ENCODE assay signal across 8 mouse cellular contexts in genomic region chr8:85014431-85014830, GRCm38 (mm10). TPM values are rescaled to one million over a fixed set of nuclear protein-coding genes. Genes with fewer than 3 reads are reported as not detected.
A peak's percentile ranks its signal among the peaks of the same experiment; 100 is the strongest.
DNase-seq lines count a peak whose midpoint lies in the region; ATAC-seq and TF ChIP-seq lines count a peak whose summit lies in the region.

Gene Best2 (minus strand): TSS chr8:85014531.

- WGBS in heart, embryonic 11.5 days (ENCODE audit: insufficient replicate concordance), result 45% methylated on average over 2 of the region's 2 CpGs
- 89% methylated on average over 2 of the region's 2 CpGs for WGBS in thymus, adult 2 months
- WGBS in liver, embryonic 15.5 days (ENCODE audit: insufficient replicate concordance), result 36% methylated on average over 2 of the region's 2 CpGs

- TF ChIP-seq CTCF in thymus, adult 2 months (IDR thresholded peaks at IDR 0.05; ENCODE audit: borderline replicate concordance, control insufficient read depth, extremely low read depth, insufficient read depth, low read length, poor library complexity), result no peak

- H3K9me3 ChIP-seq in heart, embryonic 11.5 days (replicated peaks; ENCODE audit: control insufficient read depth, low read length), result no peaks in the 10 kb centered on the region
- no peaks in the 10 kb centered on the region for H3K9me3 ChIP-seq in liver, embryonic 15.5 days (replicated peaks)

- TF ChIP-seq POLR2A in thymus, adult 2 months (IDR thresholded peaks at IDR 0.05; ENCODE audit: control insufficient read depth, extremely low read depth, insufficient read depth, low read length, poor library complexity), result no peak

- H3K4me3 ChIP-seq in heart, embryonic 11.5 days (ENCODE audit: low read depth, low read length), result peak within 1 kb of the TSS; percentile 30
- peak within 1 kb of the TSS; percentile 35 for H3K4me3 ChIP-seq in thymus, adult 2 months (ENCODE audit: control insufficient read depth, insufficient read depth, low read length)
- peak within 1 kb of the TSS; percentile 11; the same call in 1 of the 2 replicates for H3K4me3 ChIP-seq in liver, embryonic 15.5 days (replicated peaks)

- no peaks in the 10 kb centered on the region for H3K4me1 ChIP-seq in heart, embryonic 11.5 days (ENCODE audit: control insufficient read depth, insufficient read depth, low read length)
- peaks cover 2% of the 10 kb centered on the region for H3K4me1 ChIP-seq in thymus, adult 2 months (replicated peaks; ENCODE audit: control insufficient read depth, insufficient read depth, low read length)
- H3K4me1 ChIP-seq in liver, embryonic 15.5 days (replicated peaks), result peaks cover 6% of the 10 kb centered on the region

- no peak for ATAC-seq in heart, embryonic 11.5 days (replicated peaks; ENCODE audit: insufficient number of reproducible peaks, low FRiP score, low TSS enrichment)
- no peak for ATAC-seq in liver, embryonic 15.5 days (ENCODE audit: insufficient read depth)

- peaks cover 7% of the 10 kb centered on the region for H3K36me3 ChIP-seq in heart, embryonic 11.5 days (ENCODE audit: control insufficient read depth, insufficient read depth, low read length)
- peaks cover 15% of the 10 kb centered on the region for H3K36me3 ChIP-seq in thymus, adult 2 months (ENCODE audit: control insufficient read depth, insufficient read depth, low read length)
- peaks cover 19% of the 10 kb centered on the region for H3K36me3 ChIP-seq in liver, embryonic 15.5 days (replicated peaks)

- H3K27me3 ChIP-seq in heart, embryonic 11.5 days (ENCODE audit: control insufficient read depth, insufficient read depth, low read length), result peaks cover 43% of the 10 kb centered on the region
- H3K27me3 ChIP-seq in thymus, adult 2 months (ENCODE audit: control insufficient read depth, insufficient read depth, low read length), result no peaks in the 10 kb centered on the region; the same call in 1 of the 2 replicates
- H3K27me3 ChIP-seq in liver, embryonic 15.5 days, result peaks cover 56% of the 10 kb centered on the region

- intact Hi-C loops in heart, postnatal 10 days (cut with DNase I), result no loop called here

- H3K27ac ChIP-seq in heart, embryonic 11.5 days (ENCODE audit: low read depth, low read length), result no peak within 1 kb of the TSS
- H3K27ac ChIP-seq in thymus, adult 2 months (ENCODE audit: control insufficient read depth, insufficient read depth, low read length), result no peak within 1 kb of the TSS
- no peak within 1 kb of the TSS for H3K27ac ChIP-seq in liver, embryonic 15.5 days (replicated peaks)

- H3K4me2 ChIP-seq in heart, embryonic 11.5 days, result peak within 1 kb of the TSS; percentile 55
- peak within 1 kb of the TSS; percentile 63 for H3K4me2 ChIP-seq in liver, embryonic 15.5 days

- DNase-seq in heart, postnatal 10 days, result no peak
- DNase-seq in thymus, adult 2 months, result no peak
- no peak for DNase-seq in thymus, postnatal 0 days (ENCODE audit: low spot score)
- DNase-seq in yolk sac, embryonic 10.5 days (ENCODE audit: low spot score), result no peak
- DNase-seq in layer of hippocampus, postnatal 25 days (ENCODE audit: extremely low spot score in 1 of 2, low spot score in 1 of 2), result no peak
- no peak for DNase-seq in embryo, embryonic 10.5 days (ENCODE audit: low spot score)

- no peak within 1 kb of the TSS for H3K9ac ChIP-seq in heart, embryonic 11.5 days (ENCODE audit: low read depth, low read length)
- no peak within 1 kb of the TSS for H3K9ac ChIP-seq in liver, embryonic 15.5 days

RNA-seq across cellular contexts. Expression of gene Best2, which starts in this region (rescaled TPM):
- polyA plus RNA-seq in heart, embryonic 11.5 days (2014; fragmentation: Nextera tagmentation; extraction: Ambion mirVana), result not detected in 2 replicates
- not detected for total RNA-seq in heart, postnatal 10 days (2021)
- 0.66 and 0.67 TPM in 2 replicates for polyA plus RNA-seq in thymus, adult 2 months (2012; rRNA removed)
- polyA plus RNA-seq in thymus, postnatal 0 days (2015; fragmentation: Nextera tagmentation; extraction: Ambion mirVana), result 0.12 TPM in 1 of 2 replicates, not detected in the other
- not detected in 2 replicates for polyA plus RNA-seq in liver, embryonic 15.5 days (2015; fragmentation: Nextera tagmentation; extraction: Ambion mirVana)
- total RNA-seq in layer of hippocampus, postnatal 25 days (2021), result not detected
